Mouse (Mus musculus): Measurements from ENCODE around the gene B4galnt3.

GRCm38 (mm10) chr6:120275301-120275700, 19.1 kb downstream of the B4galnt3 start:
- TF ChIP-seq CTCF (IDR thresholded peaks at IDR 0.05; ENCODE audit: low read depth, low read length) (no peak), POLR2A (IDR thresholded peaks at IDR 0.05; ENCODE audit: insufficient read depth, low read length) (no peak), EP300 (IDR thresholded peaks at IDR 0.05; ENCODE audit: insufficient read depth, low read depth, low read length) (no peak)

All from ES-Bruce4 (cell line).